In the genomic region with DNA sequence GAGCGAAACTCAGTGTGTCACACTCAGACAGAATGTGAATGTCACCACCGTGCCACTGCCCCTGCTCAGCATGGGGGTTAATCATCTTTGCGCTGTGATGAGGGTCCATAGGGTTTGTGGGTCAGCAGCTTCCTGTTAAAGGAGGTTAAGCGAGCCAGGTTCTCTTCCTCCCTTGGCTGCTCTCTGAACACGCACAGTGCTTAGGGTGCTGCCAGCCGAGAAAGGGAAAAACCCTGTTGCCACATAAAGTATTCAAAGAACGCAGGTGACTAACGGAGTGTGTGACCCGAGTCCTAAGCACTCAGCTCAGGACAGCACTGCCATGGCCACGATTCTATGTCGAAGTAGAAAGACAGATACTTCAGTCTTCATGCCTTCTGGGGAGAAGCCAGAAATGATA, we compare ENCODE assay signal across 8 mouse cellular contexts.
"Had no signal": no experiment of that assay in that cellular context is flagged by ENCODE, and none has a peak within 500 bp of the region (broad histone marks: within the 10 kb centered on the region; RNA-seq: fewer than 3 reads in every experiment).

No protein-coding gene starts in this region.

- H3K4me2 ChIP-seq: liver, embryonic 11.5 days; liver, embryonic 15.5 days; midbrain, embryonic 13.5 days had no signal

- H3K4me1 ChIP-seq: liver, embryonic 15.5 days; midbrain, embryonic 13.5 days had no signal

- DNase-seq: kidney, postnatal 36 days; lung, adult 2 months; lung, postnatal 36 days; thymus, postnatal 4 days had no signal

- H3K9me3 ChIP-seq: liver, embryonic 15.5 days; midbrain, embryonic 13.5 days had no signal

- H3K27ac ChIP-seq: layer of hippocampus, adult 2 months; liver, embryonic 15.5 days; midbrain, embryonic 13.5 days had no signal

- H3K27me3 ChIP-seq: liver, embryonic 15.5 days; midbrain, embryonic 13.5 days had no signal

- H3K36me3 ChIP-seq: liver, embryonic 15.5 days; midbrain, embryonic 13.5 days had no signal

- H3K9ac ChIP-seq: liver, embryonic 15.5 days; midbrain, embryonic 13.5 days had no signal

- H3K4me3 ChIP-seq: layer of hippocampus, adult 2 months; liver, embryonic 15.5 days; midbrain, embryonic 13.5 days had no signal
